Mouse (Mus musculus): ENCODE data around the gene Snx32.

Gene Snx32

GRCm38 (mm10) chr19:5483386-5484359, 26.7 kb downstream of the Snx32 start:
- DNase-seq (ENCODE audit: low read depth, low spot score): no peak

- no peak for DNase-seq (ENCODE audit: low read depth, low spot score)
Observed at GRCm38 (mm10) chr19:5481398-5481797, 28.9 kb downstream of the Snx32 start.

GRCm38 (mm10) chr19:5480016-5480415, 30.3 kb downstream of the Snx32 start:
- no peak for DNase-seq (ENCODE audit: low read depth, low spot score)

GRCm38 (mm10) chr19:5477668-5478300, 32.6 kb downstream of the Snx32 start:
- DNase-seq (ENCODE audit: low read depth, low spot score): no peak

GRCm38 (mm10) chr19:5477004-5477667, 33.2 kb downstream of the Snx32 start:
- DNase-seq (ENCODE audit: low read depth, low spot score): no peak

GRCm38 (mm10) chr19:5475069-5475714, 35.1 kb downstream of the Snx32 start:
- no peak for DNase-seq (ENCODE audit: low read depth, low spot score)

GRCm38 (mm10) chr19:5474281-5475068, 35.9 kb downstream of the Snx32 start:
- DNase-seq (ENCODE audit: low read depth, low spot score): no peak

GRCm38 (mm10) chr19:5473720-5474119, 36.6 kb downstream of the Snx32 start, which contains the start of gene Efemp2:
Efemp2 (plus strand) TSS chr19:5473954.
- no peak for DNase-seq (ENCODE audit: low read depth, low spot score)

GRCm38 (mm10) chr19:5472857-5473256, 37.5 kb downstream of the Snx32 start:
- no peak for DNase-seq (ENCODE audit: low read depth, low spot score)

- no peak for DNase-seq (ENCODE audit: low read depth, low spot score)
Observed at GRCm38 (mm10) chr19:5471846-5472245, 38.5 kb downstream of the Snx32 start.

- no peak for DNase-seq (ENCODE audit: low read depth, low spot score)
Observed at GRCm38 (mm10) chr19:5468374-5468773, 42.0 kb downstream of the Snx32 start, which contains the start of gene Ctsw. Ctsw (minus strand) TSS chr19:5468507.

- DNase-seq (ENCODE audit: low read depth, low spot score): no peak
Observed at GRCm38 (mm10) chr19:5466916-5467500, 43.3 kb downstream of the Snx32 start.

GRCm38 (mm10) chr19:5465037-5465436, 45.3 kb downstream of the Snx32 start:
- DNase-seq (ENCODE audit: low read depth, low spot score): no peak

GRCm38 (mm10) chr19:5463791-5464562, 46.4 kb downstream of the Snx32 start:
- no peak for DNase-seq (ENCODE audit: low read depth, low spot score)

GRCm38 (mm10) chr19:5463212-5463611, 47.1 kb downstream of the Snx32 start:
- DNase-seq (ENCODE audit: low read depth, low spot score): no peak

- no peak for DNase-seq (ENCODE audit: low read depth, low spot score)
Observed at GRCm38 (mm10) chr19:5461411-5461810, 48.9 kb downstream of the Snx32 start.

GRCm38 (mm10) chr19:5460465-5460911, 49.9 kb downstream of the Snx32 start, which contains the start of gene Fibp:
Fibp (plus strand) TSS chr19:5460615.
- peak; percentile 67 for DNase-seq (ENCODE audit: low read depth, low spot score)

- DNase-seq (ENCODE audit: low read depth, low spot score): no peak
Observed at GRCm38 (mm10) chr19:5459896-5460295, 50.4 kb downstream of the Snx32 start.

GRCm38 (mm10) chr19:5459019-5459418, 51.3 kb downstream of the Snx32 start:
- DNase-seq (ENCODE audit: low read depth, low spot score): no peak
